Comparison of ENCODE assay signal across 16 mouse cellular contexts in the genomic region with DNA sequence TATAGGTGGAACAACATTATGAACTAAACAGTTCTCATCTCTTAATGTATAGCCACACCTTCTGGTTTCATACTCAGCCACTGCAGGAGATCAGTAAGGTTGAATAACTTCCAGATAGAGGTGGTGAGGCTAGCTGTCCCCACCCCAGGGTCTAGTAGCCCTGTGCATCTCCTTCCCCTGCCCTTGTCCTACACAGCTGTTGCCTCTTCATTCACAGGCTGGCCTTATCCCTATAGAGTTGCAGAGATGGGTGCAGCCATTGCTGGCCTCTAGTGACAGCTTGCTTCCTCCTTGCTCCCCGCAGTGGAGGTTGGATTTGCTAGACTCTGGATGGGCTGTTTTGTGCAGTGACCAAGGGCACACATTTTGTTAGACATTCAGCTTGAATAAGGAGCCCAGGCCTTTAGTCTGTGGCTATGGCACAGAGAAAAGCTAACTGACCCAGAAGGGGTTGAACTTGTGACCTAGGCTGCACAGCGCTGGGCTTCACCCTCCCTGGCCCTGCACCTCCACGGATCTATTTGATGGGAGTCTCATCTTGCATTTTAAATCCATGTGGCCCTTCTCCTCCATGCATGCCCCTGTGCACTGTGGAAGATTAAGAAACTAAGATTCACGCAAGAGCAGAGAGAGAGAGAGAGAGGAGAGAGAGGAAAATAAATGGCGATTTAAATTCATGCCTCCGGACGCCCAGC.
DNase-seq lines count a peak whose midpoint lies in the region; ATAC-seq and TF ChIP-seq lines count a peak whose summit lies in the region.
"Had no signal": no experiment of that assay in that cellular context is flagged by ENCODE, and none has a peak within 500 bp of the region (broad histone marks: within the 10 kb centered on the region; RNA-seq: fewer than 3 reads in every experiment).

No protein-coding gene starts in this region.

- H3K4me1 ChIP-seq in embryonic facial prominence, embryonic 10.5 days = peaks cover 9% of the 10 kb centered on the region
- peaks cover 18% of the 10 kb centered on the region for H3K4me1 ChIP-seq in forebrain, embryonic 15.5 days
- H3K4me1 ChIP-seq in midbrain, embryonic 10.5 days = peaks cover 53% of the 10 kb centered on the region
- H3K4me1 ChIP-seq in neural tube, embryonic 12.5 days = peaks cover 20% of the 10 kb centered on the region
- H3K4me1 ChIP-seq: embryonic facial prominence, embryonic 15.5 days; limb, embryonic 10.5 days had no signal

- peak; percentile 12 for DNase-seq in embryonic facial prominence, embryonic 10.5 days (ENCODE audit: low spot score)
- DNase-seq in midbrain, embryonic 10.5 days (ENCODE audit: low spot score) = peak; percentile 68
- DNase-seq in gastrocnemius, adult 2 months = no peak
- DNase-seq in natural killer cell, adult 2 months (ENCODE audit: low spot score in 2 of 2) = no peak
- DNase-seq in adrenal gland, postnatal 4 days (ENCODE audit: low spot score in 2 of 2) = no peak
- DNase-seq in left cerebral cortex, adult 18-20 months (ENCODE audit: low spot score in 2 of 2) = no peak
- DNase-seq: cerebellum, adult 2 months; kidney, postnatal 10 days; lung, postnatal 14 days; spleen, adult 18-20 months; thymus, postnatal 25 days had no signal

- H3K27ac ChIP-seq in embryonic facial prominence, embryonic 10.5 days (replicated peaks) = 0 out of 2 replicates have a peak overlapping the region, but pooled peaks have one; percentile 15
- H3K27ac ChIP-seq in forebrain, embryonic 15.5 days (replicated peaks) = peak overlapping the region; percentile 75
- peak overlapping the region; percentile 82 for H3K27ac ChIP-seq in midbrain, embryonic 10.5 days (replicated peaks)
- H3K27ac ChIP-seq in neural tube, embryonic 12.5 days = peak overlapping the region; percentile 16; the same call in 1 of the 2 replicates
- no peak overlapping the region for H3K27ac ChIP-seq in gastrocnemius, adult 2 months
- H3K27ac ChIP-seq: embryonic facial prominence, embryonic 15.5 days; limb, embryonic 10.5 days; liver, embryonic 14.5 days had no signal

- H3K4me2 ChIP-seq in forebrain, embryonic 15.5 days (replicated peaks) = 0 out of 2 replicates have a peak overlapping the region, but pooled peaks have one; percentile 13
- H3K4me2 ChIP-seq in neural tube, embryonic 12.5 days (replicated peaks) = peak overlapping the region; percentile 33
- H3K4me2 ChIP-seq: embryonic facial prominence, embryonic 15.5 days had no signal

- no peaks in the 10 kb centered on the region for H3K9me3 ChIP-seq in embryonic facial prominence, embryonic 10.5 days
- H3K9me3 ChIP-seq in forebrain, embryonic 15.5 days = no peaks in the 10 kb centered on the region
- H3K9me3 ChIP-seq in midbrain, embryonic 10.5 days (replicated peaks) = no peaks in the 10 kb centered on the region
- no peaks in the 10 kb centered on the region for H3K9me3 ChIP-seq in neural tube, embryonic 12.5 days
- H3K9me3 ChIP-seq: embryonic facial prominence, embryonic 15.5 days; limb, embryonic 10.5 days had no signal

- ATAC-seq in forebrain, embryonic 15.5 days (replicated peaks) = peak; percentile 71
- ATAC-seq in neural tube, embryonic 12.5 days (ENCODE audit: low FRiP score, low read depth) = peak; percentile 59

- intact Hi-C loops in gastrocnemius, adult 2 months (cut with DNase I) = no loop called here

- H3K27me3 ChIP-seq in embryonic facial prominence, embryonic 10.5 days (replicated peaks; ENCODE audit: low read depth, poor library complexity, severe bottlenecking) = no peaks in the 10 kb centered on the region
- no peaks in the 10 kb centered on the region for H3K27me3 ChIP-seq in forebrain, embryonic 15.5 days
- peaks cover 18% of the 10 kb centered on the region; the same call in 1 of the 2 replicates for H3K27me3 ChIP-seq in midbrain, embryonic 10.5 days (ENCODE audit: low read depth, poor library complexity, severe bottlenecking)
- no peaks in the 10 kb centered on the region for H3K27me3 ChIP-seq in neural tube, embryonic 12.5 days (replicated peaks)
- H3K27me3 ChIP-seq: embryonic facial prominence, embryonic 15.5 days had no signal

- H3K36me3 ChIP-seq in embryonic facial prominence, embryonic 10.5 days (replicated peaks) = no peaks in the 10 kb centered on the region
- no peaks in the 10 kb centered on the region for H3K36me3 ChIP-seq in forebrain, embryonic 15.5 days
- no peaks in the 10 kb centered on the region for H3K36me3 ChIP-seq in midbrain, embryonic 10.5 days
- no peaks in the 10 kb centered on the region for H3K36me3 ChIP-seq in neural tube, embryonic 12.5 days
- H3K36me3 ChIP-seq: embryonic facial prominence, embryonic 15.5 days; limb, embryonic 10.5 days had no signal

- TF ChIP-seq CTCF in gastrocnemius, adult 2 months (IDR thresholded peaks at IDR 0.05) = no peak

- no peak overlapping the region for H3K9ac ChIP-seq in forebrain, embryonic 15.5 days (replicated peaks)
- H3K9ac ChIP-seq in neural tube, embryonic 12.5 days = no peak overlapping the region
- H3K9ac ChIP-seq: embryonic facial prominence, embryonic 15.5 days; liver, embryonic 14.5 days had no signal

- 15% methylated on average over 7 of the region's 7 CpGs for WGBS in embryonic facial prominence, embryonic 10.5 days
- 8% methylated on average over 7 of the region's 7 CpGs for WGBS in forebrain, embryonic 15.5 days
- 14% methylated on average over 7 of the region's 7 CpGs for whole genome bisulfite sequencing in midbrain, embryonic 10.5 days
- WGBS in neural tube, embryonic 12.5 days = 10% methylated on average over 7 of the region's 7 CpGs

- H3K4me3 ChIP-seq in embryonic facial prominence, embryonic 10.5 days = no peak overlapping the region
- H3K4me3 ChIP-seq in forebrain, embryonic 15.5 days = no peak overlapping the region
- H3K4me3 ChIP-seq in midbrain, embryonic 10.5 days = peak overlapping the region; percentile 25
- H3K4me3 ChIP-seq in neural tube, embryonic 12.5 days = no peak overlapping the region
- no peak overlapping the region for H3K4me3 ChIP-seq in gastrocnemius, adult 2 months
- H3K4me3 ChIP-seq: embryonic facial prominence, embryonic 15.5 days; limb, embryonic 10.5 days had no signal

Comparison
In these comparisons a context has a peak if more than half of its experiments do, and no peak if none do; other contexts are left out.
1. DNase-seq: peak in embryonic facial prominence, embryonic 10.5 days (single experiment) and midbrain, embryonic 10.5 days (single experiment); none in gastrocnemius, adult 2 months (single experiment), natural killer cell, adult 2 months (0 of 2), adrenal gland, postnatal 4 days (0 of 2) and left cerebral cortex, adult 18-20 months (0 of 2).